20 mouse cellular contexts compared by ENCODE assay signal in genomic region chr11:51881041-51881730, GRCm38 (mm10). TPM values are rescaled to one million over a fixed set of nuclear protein-coding genes. Genes with fewer than 3 reads are reported as not detected.
DNase-seq lines count a peak whose midpoint lies in the region; ATAC-seq and TF ChIP-seq lines count a peak whose summit lies in the region.
"Had no signal": no experiment of that assay in that cellular context is flagged by ENCODE, and none has a peak within 500 bp of the region (broad histone marks: within the 10 kb centered on the region; RNA-seq: fewer than 3 reads in every experiment).

No protein-coding gene starts in this region.

- no peak overlapping the region for H3K9ac ChIP-seq in midbrain, embryonic 13.5 days (replicated peaks)
- H3K9ac ChIP-seq: embryonic facial prominence, embryonic 13.5 days; heart, embryonic 13.5 days; liver, embryonic 14.5 days; neural tube, embryonic 13.5 days had no signal

- H3K27me3 ChIP-seq in midbrain, embryonic 13.5 days = no peaks in the 10 kb centered on the region
- H3K27me3 ChIP-seq: CH12.LX; embryonic facial prominence, embryonic 13.5 days; neural tube, embryonic 13.5 days had no signal

- no peaks in the 10 kb centered on the region for H3K36me3 ChIP-seq in midbrain, embryonic 13.5 days
- H3K36me3 ChIP-seq: embryonic facial prominence, embryonic 13.5 days; heart, embryonic 13.5 days; neural tube, embryonic 13.5 days had no signal

- DNase-seq in 3134 (ENCODE audit: extremely low read depth, insufficient read length, low spot score) = peak; percentile 94
- peak; percentile 83 for DNase-seq in 3T3-L1 (ENCODE audit: low read depth, low spot score)
- no peak for DNase-seq in thymus, postnatal 14 days
- no peak for DNase-seq in adrenal gland, postnatal 36 days
- DNase-seq: adrenal gland, adult 2 months; cerebellum, adult 9-11 months; gastrocnemius, postnatal 14 days; heart, postnatal 4 days; right cerebral cortex, adult 18-20 months had no signal

- H3K4me2 ChIP-seq in midbrain, embryonic 13.5 days (replicated peaks) = no peak overlapping the region
- H3K4me2 ChIP-seq: embryonic facial prominence, embryonic 13.5 days; heart, embryonic 13.5 days; neural tube, embryonic 13.5 days had no signal

- H3K4me1 ChIP-seq in bone marrow, adult 2 months (ENCODE audit: control insufficient read depth, insufficient read depth, low read length) = no peaks in the 10 kb centered on the region; the same call in none of the 2 replicates
- peaks cover 3% of the 10 kb centered on the region; the same call in 1 of the 2 replicates for H3K4me1 ChIP-seq in midbrain, embryonic 13.5 days (replicated peaks)

- peak overlapping the region; percentile 3; the same call in 1 of the 2 replicates for H3K27ac ChIP-seq in bone marrow, adult 2 months (ENCODE audit: control insufficient read depth, insufficient read depth, low read depth, low read length, poor library complexity)
- no peak overlapping the region for H3K27ac ChIP-seq in midbrain, embryonic 13.5 days
- H3K27ac ChIP-seq: embryonic facial prominence, embryonic 13.5 days; heart, embryonic 13.5 days; liver, embryonic 14.5 days; neural tube, embryonic 13.5 days had no signal

- ATAC-seq in megakaryocyte, adult 5-6 weeks (ENCODE audit: poor library complexity, severe bottlenecking) = peak; percentile 58
- no peak for ATAC-seq in midbrain, embryonic 13.5 days
- ATAC-seq: hindbrain, embryonic 16.5 days; intestine, embryonic 16.5 days; lung, postnatal 0 days had no signal

- 28% methylated on average over 15 of the region's 15 CpGs for WGBS in bone marrow, adult 2 months
- WGBS in midbrain, embryonic 13.5 days = 92% methylated on average over 15 of the region's 15 CpGs

- TF ChIP-seq POLR2A in bone marrow, adult 2 months (IDR thresholded peaks at IDR 0.05; ENCODE audit: borderline replicate concordance, control insufficient read depth, low read depth, low read length) = no peak

- H3K4me3 ChIP-seq in bone marrow, adult 2 months (replicated peaks; ENCODE audit: control insufficient read depth, low read depth, low read length) = no peak overlapping the region
- H3K4me3 ChIP-seq in midbrain, embryonic 13.5 days (replicated peaks) = no peak overlapping the region
- H3K4me3 ChIP-seq: embryonic facial prominence, embryonic 13.5 days; heart, embryonic 13.5 days; neural tube, embryonic 13.5 days had no signal

- no peaks in the 10 kb centered on the region for H3K9me3 ChIP-seq in midbrain, embryonic 13.5 days
- H3K9me3 ChIP-seq: embryonic facial prominence, embryonic 13.5 days; neural tube, embryonic 13.5 days had no signal

- no peak for TF ChIP-seq CTCF in bone marrow, adult 2 months (IDR thresholded peaks at IDR 0.05; ENCODE audit: control insufficient read depth, insufficient read depth, low read length)

RNA-seq across cellular contexts. Expression of gene Jade2, which starts 23.7 kb away (rescaled TPM):
- polyA plus RNA-seq in bone marrow, adult 2 months (2011; ENCODE audit: insufficient read depth, insufficient read length, low replicate concordance, missing spikeins) = 5.5 and 5.9 TPM in 2 replicates
- total RNA-seq in megakaryocyte, adult 5-6 weeks (2015) = 1.9 and 2.1 TPM in 2 replicates
- 1.4 and 2.4 TPM in 2 replicates for total RNA-seq in megakaryocyte, adult 5-6 weeks (2017)
- 10 to 100 TPM; 17.8 to 18.3 TPM for total RNA-seq in adrenal gland, postnatal 36 days (2021)
- 0.31 and 0.32 TPM in 2 replicates for polyA plus RNA-seq in midbrain, embryonic 13.5 days (2015; fragmentation: Nextera tagmentation; extraction: Ambion mirVana)

Comparison
In these comparisons a context has a peak if more than half of its experiments do, and no peak if none do; other contexts are left out.
1. DNase-seq: peak in 3134 (single experiment) and 3T3-L1 (single experiment); none in thymus, postnatal 14 days (single experiment) and adrenal gland, postnatal 36 days (0 of 2).
2. RNA of gene Jade2, which starts 23.7 kb away (total RNA-seq): 17.8 to 18.3 TPM in adrenal gland, postnatal 36 days; 1.4 to 2.4 TPM in megakaryocyte, adult 5-6 weeks; every median in the first group is over 4 times any median in the second.